Mouse (Mus musculus) mouse trophoblast stem cell (cell line): ENCODE measurements around the gene Tyms.
"Not testable (repeated sequence)": the region's sequence is repeated elsewhere in the genome, so short reads cannot be mapped to it uniquely, and the experiment has no call there.

Experiments
- in situ Hi-C, 2 experiments: fragments of 300-500 bp; cut with MseI, MboI; formaldehyde crosslinking; loops; 2 replicates in 1 of 2; 3 replicates in 1 of 2; pipeline ENCODE4 v1.15.1; 2025

The Tyms gene

DNA sequence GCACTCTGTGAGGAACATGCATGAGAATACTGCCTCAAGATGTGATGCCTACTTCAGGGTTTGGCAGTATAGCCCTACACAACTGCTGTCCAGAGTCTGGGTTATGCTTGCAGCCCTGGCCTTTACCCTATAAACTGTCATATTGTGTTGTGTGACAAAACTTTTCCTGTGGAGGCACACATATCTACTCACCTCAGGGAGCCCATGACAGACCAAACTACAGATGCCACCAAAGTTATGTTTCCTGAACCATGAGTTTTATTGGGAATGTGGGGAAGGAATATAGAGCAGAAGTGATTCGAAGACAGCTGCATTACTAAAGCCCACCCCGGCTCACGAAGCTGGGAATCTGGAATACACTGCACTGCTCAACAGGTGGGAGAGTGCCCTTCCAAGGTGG is 29.9 kb upstream of the Tyms start:
- in situ Hi-C loops: no loop called here

DNA sequence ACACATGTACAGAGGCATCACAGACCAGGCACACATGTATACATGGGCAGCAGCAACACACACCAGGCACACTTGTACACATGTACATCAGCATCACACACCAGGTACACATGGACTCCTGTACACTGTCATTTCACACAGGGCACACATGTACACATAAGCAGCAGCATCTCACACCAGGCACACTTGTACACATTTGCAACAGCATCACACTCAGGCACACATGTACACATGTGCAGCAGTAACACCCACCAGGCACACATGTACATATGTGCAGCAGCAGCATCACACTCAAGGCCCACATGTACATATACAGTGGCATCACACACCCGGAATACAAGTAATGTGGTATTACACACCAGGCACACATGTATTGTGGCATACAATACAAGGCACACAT is 24.8 kb upstream of the Tyms start:
- in situ Hi-C loops: no loop called here

DNA sequence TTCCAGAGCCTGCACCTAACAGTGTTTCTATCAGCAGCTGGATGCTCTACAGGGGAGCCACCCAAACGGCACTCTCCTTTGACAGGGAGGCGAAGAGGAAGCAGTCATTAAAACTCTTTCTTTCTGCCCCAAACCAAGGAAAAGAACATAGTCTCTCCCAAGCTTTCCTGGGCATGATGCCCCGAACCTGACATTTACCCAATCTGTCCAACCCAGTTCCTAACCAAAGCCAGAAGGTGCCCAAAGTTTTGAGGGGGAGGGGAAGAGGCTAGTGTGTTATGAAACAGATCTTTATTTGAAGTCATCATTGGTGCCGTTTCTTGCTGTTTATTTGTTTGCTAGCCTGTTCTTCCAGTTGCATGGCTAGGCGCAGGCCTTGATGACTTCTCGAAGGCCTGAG is 22.3 kb upstream of the Tyms start:
- in situ Hi-C loops: no loop called here

DNA sequence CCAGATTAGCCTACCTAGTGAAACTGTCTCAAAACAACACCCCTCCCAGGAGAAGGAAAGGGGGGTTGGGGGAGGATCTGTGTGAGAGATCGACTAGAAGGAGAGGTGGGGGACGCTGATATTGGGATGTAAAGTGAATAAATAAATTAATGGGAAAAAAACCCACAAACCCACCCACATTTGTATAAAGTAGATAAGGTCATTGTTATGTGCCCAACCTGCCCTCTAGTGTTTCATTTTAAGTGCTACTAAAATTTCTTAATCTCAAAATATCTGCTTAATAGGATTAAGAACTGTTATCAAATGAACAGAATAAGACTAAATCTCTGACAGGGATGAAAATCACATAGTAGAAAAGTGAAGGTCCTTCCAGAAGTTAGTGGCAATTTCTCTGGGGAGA is 21.0 kb upstream of the Tyms start:
- in situ Hi-C loops: no loop called here

DNA sequence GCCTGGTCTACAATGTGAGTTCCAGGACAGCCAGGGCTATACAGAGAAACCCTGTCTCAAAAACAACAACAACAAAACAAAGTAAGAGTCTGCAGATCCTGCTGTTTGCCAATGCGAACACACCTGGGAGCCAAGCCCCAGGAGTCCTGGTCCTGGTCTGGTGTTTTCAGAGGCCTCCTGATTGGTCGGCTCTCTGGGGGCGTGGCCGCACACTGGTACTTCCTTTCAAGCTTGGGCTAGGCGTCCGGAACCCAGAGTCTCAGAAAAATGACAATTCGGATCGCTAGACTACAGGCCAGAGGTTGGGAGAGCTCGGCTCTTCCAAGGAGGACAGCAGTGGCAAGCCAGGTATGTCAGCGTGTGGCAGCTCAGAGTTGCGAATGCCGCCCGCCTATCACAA is 19.3 kb upstream of the Tyms start:
- in situ Hi-C loops: no loop called here

DNA sequence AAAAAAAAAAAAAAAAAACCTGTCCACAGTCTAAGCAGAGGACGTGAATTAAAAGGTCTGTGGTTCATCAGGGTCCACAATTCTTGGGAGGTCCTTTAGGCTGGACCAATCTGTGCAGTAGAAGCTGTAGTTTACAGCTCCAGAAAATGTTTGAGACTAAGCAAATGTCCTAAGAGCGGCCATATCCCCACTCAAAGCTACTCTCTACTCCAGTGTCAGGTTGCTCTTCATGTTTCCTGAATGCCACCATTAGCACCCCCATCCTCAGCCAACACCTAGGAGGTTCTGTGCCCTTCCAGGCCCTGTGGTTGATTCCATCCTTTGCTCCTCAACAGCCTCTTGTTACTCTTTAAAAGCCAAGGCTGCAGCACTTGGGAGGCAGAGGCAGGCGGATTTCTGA is 1.0 kb downstream of the Tyms start:
- in situ Hi-C loops: no loop called here

DNA sequence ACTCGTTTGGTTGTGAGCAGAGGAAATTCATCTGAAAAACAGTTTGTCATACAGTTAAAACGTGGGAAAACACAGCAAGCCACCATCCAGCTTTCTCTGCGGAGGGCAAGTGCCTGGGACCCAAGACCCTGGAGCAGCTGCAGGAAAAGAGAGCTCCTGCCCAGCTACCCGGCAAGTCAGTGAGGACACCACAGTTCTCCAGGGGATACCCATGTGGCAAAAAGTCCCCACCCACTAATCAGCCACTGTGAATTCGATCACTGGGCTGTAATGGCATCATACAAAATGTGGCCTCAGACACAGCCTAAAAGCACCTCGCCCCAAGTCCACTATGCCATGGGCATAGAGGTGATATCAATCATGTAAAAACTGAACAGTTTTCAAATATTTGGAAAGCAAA is 1.7 kb downstream of the Tyms start:
- in situ Hi-C loops: no loop called here

DNA sequence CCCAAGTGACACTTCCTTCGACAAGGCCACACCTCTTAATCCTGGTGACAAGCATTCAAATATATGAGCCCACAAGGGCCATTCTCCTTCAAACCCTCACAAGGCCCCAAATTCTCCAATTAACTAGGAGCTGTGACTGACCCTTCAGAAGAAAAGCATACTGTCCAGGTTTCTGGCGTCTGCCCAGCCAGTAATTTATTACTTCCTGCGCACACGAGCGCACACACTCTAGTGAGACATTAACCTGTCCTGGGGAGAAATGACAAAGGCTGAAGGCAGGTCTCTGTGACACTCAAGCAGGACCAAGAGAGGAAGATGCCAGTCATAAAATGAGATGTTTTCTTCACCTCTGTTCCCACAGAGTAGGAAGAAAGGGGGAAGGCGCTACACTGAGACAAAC is 5.7 kb downstream of the Tyms start:
- in situ Hi-C loops: no loop called here

DNA sequence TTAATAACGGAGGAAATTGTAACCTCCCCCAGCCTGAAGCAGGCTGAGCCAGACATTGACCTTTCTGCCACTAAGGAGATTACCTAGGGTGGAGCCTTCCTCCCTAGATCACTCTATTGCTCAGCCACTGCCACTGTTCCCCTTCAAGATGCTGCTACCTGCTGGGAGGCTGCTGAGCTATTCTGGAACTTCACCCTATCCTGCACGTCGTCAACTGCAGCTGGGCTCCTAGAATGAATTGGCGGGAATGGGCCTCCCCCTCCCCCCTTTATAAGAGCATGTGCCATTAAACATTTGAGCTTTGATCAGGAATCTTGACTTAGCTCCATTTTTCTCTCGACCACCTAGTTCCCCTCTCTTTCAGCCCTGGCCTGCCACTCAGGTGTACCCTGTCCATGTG is 13.8 kb downstream of the Tyms start:
- in situ Hi-C loops: not testable (repeated sequence)

DNA sequence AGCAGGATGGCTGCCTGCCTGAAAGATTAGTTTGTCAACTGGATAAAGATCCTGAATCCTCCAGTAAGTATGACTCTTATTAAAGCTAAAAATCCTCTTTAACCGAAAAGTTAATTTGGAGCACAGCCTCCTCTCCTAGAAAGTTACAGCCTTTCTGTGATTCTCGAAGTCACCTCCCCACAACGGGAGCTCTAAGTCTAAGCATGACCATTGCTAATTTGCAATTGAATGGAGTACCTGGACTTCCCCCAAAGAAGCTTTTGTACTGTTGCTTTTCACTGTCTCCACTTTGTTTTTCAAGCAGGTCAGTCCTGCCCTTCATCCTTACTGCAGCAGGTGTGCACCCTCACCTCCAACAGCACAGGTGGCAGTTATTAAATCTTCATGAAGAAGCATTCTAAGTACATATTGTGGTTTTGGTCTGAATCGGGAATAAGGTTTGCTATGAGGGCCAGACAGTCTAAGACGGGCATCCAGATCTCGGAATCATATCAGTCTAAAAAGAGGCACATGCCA is 15.1 kb downstream of the Tyms start:
- in situ Hi-C loops: no loop called here

DNA sequence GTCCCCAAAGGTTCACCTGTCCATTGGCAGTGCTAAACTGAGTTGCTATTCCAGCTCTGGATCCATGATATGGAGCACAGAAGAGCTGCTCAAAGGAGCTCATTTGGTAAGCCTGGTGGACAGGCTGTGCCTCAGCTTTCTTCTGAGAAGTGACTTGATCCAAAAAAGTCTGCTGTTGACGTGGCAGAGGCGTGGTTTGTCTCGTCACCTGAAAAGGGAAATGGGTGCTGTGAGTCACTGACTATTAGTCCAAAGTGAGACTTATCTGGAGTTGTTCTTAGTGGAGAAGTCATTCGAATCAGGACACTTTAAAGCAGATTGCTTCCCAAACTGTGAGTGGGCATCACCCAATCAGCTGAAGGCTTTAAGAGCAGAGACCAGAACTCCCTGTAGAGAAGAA is 33.6 kb downstream of the Tyms start:
- in situ Hi-C loops: loop anchor here (10.0 kb wide), 1 partner anchor 1315 kb away; no protein-coding TSS in a partner anchor

DNA sequence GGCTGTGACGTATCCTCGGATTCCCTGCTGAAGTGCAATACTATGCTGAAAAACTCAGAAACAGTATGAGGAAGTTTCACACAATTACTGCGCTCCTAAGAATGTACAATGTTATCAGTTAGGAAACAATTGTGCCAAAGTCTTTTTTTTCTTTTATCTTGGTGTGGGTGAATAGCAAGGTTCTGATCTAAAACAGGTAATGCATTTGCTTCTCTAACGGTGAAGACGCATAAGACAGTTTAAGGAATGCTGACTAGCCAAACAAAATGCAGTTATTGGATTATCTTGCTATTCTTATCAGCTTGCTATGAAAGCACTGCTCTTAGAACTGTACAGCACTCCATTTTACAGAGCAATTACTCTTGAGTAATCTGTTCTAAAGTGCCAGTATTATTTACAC is 34.1 kb downstream of the Tyms start:
- in situ Hi-C loops: not testable (repeated sequence)

DNA sequence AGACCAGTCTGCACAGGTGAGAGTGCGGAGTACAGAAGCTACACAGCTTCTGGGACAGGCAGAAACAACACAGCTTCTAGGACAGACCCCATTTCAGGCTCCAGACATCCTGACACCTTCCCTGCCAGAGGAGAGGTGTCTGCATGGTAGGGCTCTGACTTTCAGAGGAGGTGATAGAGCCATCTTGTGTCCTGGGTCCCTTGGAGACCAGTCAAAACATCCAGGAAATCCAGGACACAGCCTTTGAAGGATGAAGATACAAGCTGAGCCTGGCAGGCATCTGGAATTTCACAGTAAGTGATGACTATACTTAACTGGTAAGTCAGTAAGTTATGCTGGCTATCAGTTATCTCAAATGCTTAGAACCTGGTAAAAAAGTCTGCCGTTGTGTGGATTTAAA is 36.3 kb downstream of the Tyms start:
- in situ Hi-C loops: not testable (repeated sequence)

DNA sequence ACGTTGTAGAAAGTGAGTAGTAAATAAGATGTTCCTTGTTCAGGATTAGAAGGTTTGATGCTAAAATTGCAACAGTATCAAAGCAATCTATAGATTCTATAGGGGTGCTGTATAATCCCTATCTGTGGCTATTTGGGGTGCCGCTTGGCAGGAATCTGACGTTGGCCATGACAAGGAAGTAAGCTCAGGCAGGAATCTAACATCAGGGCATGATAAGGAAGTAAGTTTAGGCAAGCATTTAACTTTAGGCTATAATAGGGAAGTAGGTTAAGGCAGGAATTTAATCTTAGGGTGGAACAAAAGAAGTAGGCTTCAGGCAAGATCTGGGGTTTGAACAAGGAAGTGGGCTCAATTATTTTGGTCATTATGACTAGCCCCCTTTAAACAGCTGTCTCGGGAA is 37.6 kb downstream of the Tyms start:
- in situ Hi-C loops: not testable (repeated sequence)

DNA sequence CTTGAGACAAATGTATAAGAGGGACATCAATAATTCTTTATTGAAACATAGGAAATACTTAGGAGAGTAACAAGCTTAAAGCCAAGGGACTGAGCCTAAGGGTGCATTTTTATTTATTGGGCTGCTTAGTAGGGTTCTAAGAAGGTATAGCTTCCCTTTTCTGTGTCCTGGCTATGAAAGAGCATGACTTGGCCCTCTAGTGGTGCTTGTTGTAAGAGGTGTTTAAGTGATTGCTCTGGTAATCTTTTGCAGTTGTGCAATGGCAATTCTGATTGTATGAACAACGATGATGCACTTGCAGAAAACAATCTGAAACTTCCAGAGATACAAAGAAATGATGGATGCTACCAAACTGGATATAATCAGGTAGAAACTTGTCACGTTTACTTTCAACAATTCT is 58.8 kb downstream of the Tyms start:
- in situ Hi-C loops: loop anchor here in 1 of 2 experiments (10.0 kb wide), 1 partner anchor 190 kb away; no protein-coding TSS in a partner anchor

DNA sequence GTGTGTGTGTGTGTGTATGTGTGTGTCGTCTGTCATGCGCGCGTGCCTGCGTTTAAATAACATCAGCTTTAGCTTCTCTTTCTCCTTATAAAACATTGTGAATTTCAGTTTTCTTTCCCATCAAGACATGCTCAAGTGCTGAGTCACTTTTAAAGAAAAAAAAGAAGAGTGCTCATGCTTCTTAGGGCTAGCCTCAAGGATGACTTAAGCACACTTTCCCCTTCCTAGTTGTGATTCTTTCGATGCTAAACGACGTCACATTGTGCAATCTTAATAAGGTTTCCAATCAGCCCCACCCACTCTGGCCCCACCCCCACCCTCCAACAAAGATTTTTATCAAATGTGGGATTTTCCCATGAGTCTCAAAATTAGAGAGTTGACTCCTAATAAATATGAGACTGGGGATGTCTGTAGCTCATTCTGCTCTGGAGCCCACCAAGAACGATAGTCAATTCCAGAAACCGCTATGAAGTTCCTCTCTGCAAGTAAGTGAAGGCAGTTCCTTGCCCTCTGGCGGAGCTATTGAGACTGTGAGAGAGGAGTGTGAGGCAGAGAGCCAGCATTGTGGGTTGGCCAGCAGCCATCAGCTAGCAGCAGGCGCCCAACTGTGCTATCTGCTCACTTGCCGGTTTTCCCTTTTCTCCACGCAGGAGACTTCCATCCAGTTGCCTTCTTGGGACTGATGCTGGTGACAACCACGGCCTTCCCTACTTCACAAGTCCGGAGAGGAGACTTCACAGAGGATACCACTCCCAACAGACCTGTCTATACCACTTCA is 60.5 kb downstream of the Tyms start, which contains the start of gene Il6:
Gene Il6 (plus strand): TSS at position 389 of the 778 bp plus-strand sequence.
- in situ Hi-C loops: loop anchor here in 1 of 2 experiments (10.0 kb wide), 1 partner anchor 188 kb away; no protein-coding TSS in a partner anchor
